Mouse (Mus musculus): Measurements from ENCODE around the gene Hdhd3. TPM values are rescaled to one million over a fixed set of nuclear protein-coding genes. Genes with fewer than 3 reads are reported as not detected.
A peak's percentile ranks its signal among the peaks of the same experiment; 100 is the strongest.

Gene Hdhd3
- polyA plus RNA-seq (2014; fragmentation: Nextera tagmentation; extraction: Ambion mirVana), result 16.6 and 17.7 TPM in 2 replicates

- Histone ChIP-seq H3K27me3 (ENCODE audit: insufficient read depth, low read length) (no peaks in the 10 kb centered on the region), H3K36me3 (ENCODE audit: insufficient read depth) (peaks cover 29% of the 10 kb centered on the region), H3K4me3 (ENCODE audit: low read depth, low read length) (peak within 1 kb of the TSS; percentile 71), H3K9me3 (ENCODE audit: low read depth, low read length) (no peaks in the 10 kb centered on the region), H3K27ac (ENCODE audit: low read depth) (peak within 1 kb of the TSS; percentile 90), H3K4me2 (peak within 1 kb of the TSS; percentile 78), H3K4me1 (ENCODE audit: insufficient read depth) (peaks cover 6% of the 10 kb centered on the region; the same call in 1 of the 2 replicates), H3K9ac (peak within 1 kb of the TSS; percentile 74)
- WGBS, result 63% methylated on average over 3 of the region's 3 CpGs
- TF ChIP-seq CTCF (IDR thresholded peaks at IDR 0.05; ENCODE audit: low read depth), result no peak
- no peak for ATAC-seq (ENCODE audit: insufficient read depth)
- DNase-seq, result no peak
Observed at GRCm38 (mm10) chr4:62503374-62503970, at the start of gene Hdhd3. TSS of gene Hdhd3 (minus strand) at chr4:62503467.

- Histone ChIP-seq H3K9ac (no peak overlapping the region), H3K9me3 (ENCODE audit: low read depth, low read length) (no peaks in the 10 kb centered on the region), H3K27ac (ENCODE audit: low read depth) (no peak overlapping the region), H3K27me3 (ENCODE audit: insufficient read depth, low read length) (no peaks in the 10 kb centered on the region), H3K36me3 (ENCODE audit: insufficient read depth) (no peaks in the 10 kb centered on the region), H3K4me1 (ENCODE audit: insufficient read depth) (no peaks in the 10 kb centered on the region), H3K4me3 (ENCODE audit: low read depth, low read length) (no peak overlapping the region), H3K4me2 (no peak overlapping the region)
- TF ChIP-seq CTCF (IDR thresholded peaks at IDR 0.05; ENCODE audit: low read depth), result no peak
- ATAC-seq (ENCODE audit: insufficient read depth) (no peak), DNase-seq (no peak)
- 75% methylated on average over 7 of the region's 7 CpGs for WGBS
Observed at GRCm38 (mm10) chr4:62551966-62552365, 48.7 kb upstream of the Hdhd3 start.

GRCm38 (mm10) chr4:62544801-62545200 lies 41.5 kb upstream of the Hdhd3 start:
- Histone ChIP-seq H3K27me3 (ENCODE audit: insufficient read depth, low read length) (no peaks in the 10 kb centered on the region), H3K4me2 (no peak overlapping the region), H3K9me3 (ENCODE audit: low read depth, low read length) (no peaks in the 10 kb centered on the region), H3K4me3 (ENCODE audit: low read depth, low read length) (no peak overlapping the region), H3K9ac (no peak overlapping the region), H3K27ac (ENCODE audit: low read depth) (no peak overlapping the region), H3K4me1 (ENCODE audit: insufficient read depth) (no peaks in the 10 kb centered on the region), H3K36me3 (ENCODE audit: insufficient read depth) (no peaks in the 10 kb centered on the region)
- DNase-seq, result no peak
- TF ChIP-seq CTCF (IDR thresholded peaks at IDR 0.05; ENCODE audit: low read depth), result no peak
- no peak for ATAC-seq (ENCODE audit: insufficient read depth)

- WGBS, result 82% methylated on average over 6 of the region's 6 CpGs
- no peak overlapping the region for H3K27ac ChIP-seq (ENCODE audit: low read depth)
Observed at GRCm38 (mm10) chr4:62543782-62544181, 40.5 kb upstream of the Hdhd3 start.

GRCm38 (mm10) chr4:62541802-62542201 lies 38.5 kb upstream of the Hdhd3 start:
- WGBS, result 78% methylated on average over 3 of the region's 3 CpGs
- H3K27ac ChIP-seq (ENCODE audit: low read depth), result no peak overlapping the region
- H3K9me3 ChIP-seq (ENCODE audit: low read depth, low read length), result no peaks in the 10 kb centered on the region
- no peaks in the 10 kb centered on the region for H3K4me1 ChIP-seq (ENCODE audit: insufficient read depth)
- DNase-seq (no peak), ATAC-seq (ENCODE audit: insufficient read depth) (no peak)
- no peaks in the 10 kb centered on the region for H3K27me3 ChIP-seq (ENCODE audit: insufficient read depth, low read length)
- H3K4me2 ChIP-seq, result no peak overlapping the region
- no peak overlapping the region for H3K9ac ChIP-seq
- H3K4me3 ChIP-seq (ENCODE audit: low read depth, low read length), result no peak overlapping the region
- TF ChIP-seq CTCF (IDR thresholded peaks at IDR 0.05; ENCODE audit: low read depth), result no peak
- H3K36me3 ChIP-seq (ENCODE audit: insufficient read depth), result no peaks in the 10 kb centered on the region

More at GRCm38 (mm10) chr4:62543782-62544181, 40.5 kb upstream of the Hdhd3 start:
- no peak overlapping the region for H3K4me2 ChIP-seq
- no peaks in the 10 kb centered on the region for H3K9me3 ChIP-seq (ENCODE audit: low read depth, low read length)
- H3K4me3 ChIP-seq (ENCODE audit: low read depth, low read length), result no peak overlapping the region
- H3K27me3 ChIP-seq (ENCODE audit: insufficient read depth, low read length), result no peaks in the 10 kb centered on the region
- no peaks in the 10 kb centered on the region for H3K36me3 ChIP-seq (ENCODE audit: insufficient read depth)
- DNase-seq (no peak), ATAC-seq (ENCODE audit: insufficient read depth) (no peak)
- no peak for TF ChIP-seq CTCF (IDR thresholded peaks at IDR 0.05; ENCODE audit: low read depth)
- H3K4me1 ChIP-seq (ENCODE audit: insufficient read depth), result no peaks in the 10 kb centered on the region
- H3K9ac ChIP-seq, result no peak overlapping the region

GRCm38 (mm10) chr4:62533729-62534128 lies 30.5 kb upstream of the Hdhd3 start:
- no peak overlapping the region for H3K27ac ChIP-seq (ENCODE audit: low read depth)
- ATAC-seq (ENCODE audit: insufficient read depth), result no peak
- no peak overlapping the region for H3K4me3 ChIP-seq (ENCODE audit: low read depth, low read length)

GRCm38 (mm10) chr4:62527655-62528054 lies 24.4 kb upstream of the Hdhd3 start:
- Histone ChIP-seq H3K9me3 (ENCODE audit: low read depth, low read length) (no peaks in the 10 kb centered on the region), H3K4me2 (no peak overlapping the region), H3K4me1 (ENCODE audit: insufficient read depth) (peaks cover 6% of the 10 kb centered on the region), H3K4me3 (ENCODE audit: low read depth, low read length) (no peak overlapping the region), H3K27ac (ENCODE audit: low read depth) (no peak overlapping the region), H3K36me3 (ENCODE audit: insufficient read depth) (peaks cover 6% of the 10 kb centered on the region; the same call in 1 of the 2 replicates), H3K27me3 (ENCODE audit: insufficient read depth, low read length) (no peaks in the 10 kb centered on the region), H3K9ac (no peak overlapping the region)
- ATAC-seq (ENCODE audit: insufficient read depth), result no peak
- no peak for DNase-seq
- WGBS, result 81% methylated on average over 4 of the region's 4 CpGs
- TF ChIP-seq CTCF (IDR thresholded peaks at IDR 0.05; ENCODE audit: low read depth), result no peak

More at GRCm38 (mm10) chr4:62533729-62534128, 30.5 kb upstream of the Hdhd3 start:
- 58% methylated on average over 6 of the region's 6 CpGs for WGBS
- H3K27me3 ChIP-seq (ENCODE audit: insufficient read depth, low read length), result no peaks in the 10 kb centered on the region
- H3K4me2 ChIP-seq, result no peak overlapping the region
- no peaks in the 10 kb centered on the region for H3K9me3 ChIP-seq (ENCODE audit: low read depth, low read length)
- no peak overlapping the region for H3K9ac ChIP-seq
- no peaks in the 10 kb centered on the region for H3K4me1 ChIP-seq (ENCODE audit: insufficient read depth)
- no peak for TF ChIP-seq CTCF (IDR thresholded peaks at IDR 0.05; ENCODE audit: low read depth)
- no peaks in the 10 kb centered on the region for H3K36me3 ChIP-seq (ENCODE audit: insufficient read depth)
- DNase-seq, result no peak

All from lung, embryonic 14.5 days (tissue).